9 mouse cellular contexts compared by ENCODE assay signal in the genomic region with DNA sequence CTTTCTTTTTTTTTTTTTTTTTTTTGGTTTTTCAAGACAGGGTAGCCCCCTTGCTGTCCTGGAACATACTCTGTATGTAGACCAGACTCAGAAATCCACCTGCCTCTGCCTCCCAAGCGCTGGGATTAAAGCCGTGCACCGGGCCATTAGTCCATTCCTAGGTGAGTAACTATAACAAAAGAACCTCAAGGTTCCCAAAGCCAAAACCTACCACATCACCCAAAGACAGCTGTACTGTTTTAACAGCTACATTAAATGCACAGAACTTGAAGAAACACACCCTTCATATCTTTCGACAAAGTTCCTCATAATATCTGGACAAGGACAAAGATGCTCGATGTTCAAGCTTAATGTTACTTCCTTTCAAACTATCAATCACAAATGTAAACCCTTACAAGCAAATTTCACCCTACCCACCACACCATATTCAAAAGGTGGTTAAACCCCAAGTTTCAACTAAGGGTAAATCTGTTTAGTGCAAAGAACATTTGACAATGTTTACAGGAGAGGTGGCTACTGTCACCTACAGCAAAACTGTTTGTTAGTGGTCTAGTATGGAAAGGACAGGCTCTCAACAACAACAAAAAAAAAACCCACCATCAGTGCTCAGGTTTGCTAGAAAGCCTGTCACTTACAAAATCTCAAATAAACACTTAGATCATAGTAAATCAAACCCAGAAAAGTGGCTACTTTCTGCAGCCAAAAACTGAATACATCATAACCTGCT. TPM values are rescaled to one million over a fixed set of nuclear protein-coding genes. Genes with fewer than 3 reads are reported as not detected.
DNase-seq lines count a peak whose midpoint lies in the region; ATAC-seq and TF ChIP-seq lines count a peak whose summit lies in the region.
"Had no signal": no experiment of that assay in that cellular context is flagged by ENCODE, and none has a peak within 500 bp of the region (broad histone marks: within the 10 kb centered on the region; RNA-seq: fewer than 3 reads in every experiment).

No protein-coding gene starts in this region.

- TF ChIP-seq CTCF in G1E (IDR thresholded peaks at IDR 0.05; ENCODE audit: low read depth, low read length), result no peak

- H3K9ac ChIP-seq in kidney, embryonic 14.5 days (ENCODE audit: low read depth, low read length), result no peak overlapping the region
- H3K9ac ChIP-seq in embryonic facial prominence, embryonic 14.5 days (ENCODE audit: low read depth, low read length), result no peak overlapping the region
- H3K9ac ChIP-seq: hindbrain, embryonic 15.5 days had no signal

- DNase-seq in kidney, postnatal 4 days, result no peak
- DNase-seq in G1E (ENCODE audit: low spot score), result no peak
- DNase-seq in embryonic facial prominence, embryonic 14.5 days (ENCODE audit: low spot score), result no peak
- DNase-seq in adrenal gland, postnatal 10 days, result no peak
- DNase-seq: cerebellum, postnatal 25 days had no signal

- no peak for ATAC-seq in kidney, embryonic 14.5 days (ENCODE audit: low FRiP score, low TSS enrichment)
- no peak for ATAC-seq in G1E (ENCODE audit: extremely low read depth, insufficient number of reproducible peaks, low FRiP score, poor library complexity, severe bottlenecking)
- ATAC-seq in embryonic facial prominence, embryonic 14.5 days (ENCODE audit: low read depth), result no peak
- no peak for ATAC-seq in granulocyte monocyte progenitor cell, adult 5-6 weeks (replicated peaks; ENCODE audit: poor library complexity, severe bottlenecking)

- H3K27me3 ChIP-seq in kidney, embryonic 14.5 days (ENCODE audit: control insufficient read depth, insufficient read depth, low read length), result no peaks in the 10 kb centered on the region
- H3K27me3 ChIP-seq in G1E (ENCODE audit: insufficient read depth, low read length), result no peaks in the 10 kb centered on the region
- no peaks in the 10 kb centered on the region for H3K27me3 ChIP-seq in embryonic facial prominence, embryonic 14.5 days (replicated peaks; ENCODE audit: control insufficient read depth, insufficient read depth, low read length)
- H3K27me3 ChIP-seq: hindbrain, embryonic 15.5 days had no signal

- peak overlapping the region; percentile 72 for H3K4me2 ChIP-seq in kidney, embryonic 14.5 days (replicated peaks; ENCODE audit: low read depth, low read length)
- H3K4me2 ChIP-seq in embryonic facial prominence, embryonic 14.5 days (ENCODE audit: low read depth, low read length), result peak overlapping the region; percentile 85

- no peaks in the 10 kb centered on the region for H3K9me3 ChIP-seq in kidney, embryonic 14.5 days (ENCODE audit: control insufficient read depth, low read length)
- no peaks in the 10 kb centered on the region for H3K9me3 ChIP-seq in G1E (replicated peaks)
- no peaks in the 10 kb centered on the region for H3K9me3 ChIP-seq in embryonic facial prominence, embryonic 14.5 days (ENCODE audit: control insufficient read depth, low read length)
- H3K9me3 ChIP-seq: hindbrain, embryonic 15.5 days had no signal

- peak overlapping the region; percentile 95; the same call in 1 of the 2 replicates for H3K4me3 ChIP-seq in kidney, embryonic 14.5 days (ENCODE audit: low read length)
- peak overlapping the region; percentile 92 for H3K4me3 ChIP-seq in G1E (ENCODE audit: low read depth, low read length)
- peak overlapping the region; percentile 96; the same call in 1 of the 2 replicates for H3K4me3 ChIP-seq in embryonic facial prominence, embryonic 14.5 days (ENCODE audit: low read depth, low read length)
- H3K4me3 ChIP-seq in macrophage (ENCODE audit: inconsistent target), result peak overlapping the region; percentile 95
- H3K4me3 ChIP-seq: hindbrain, embryonic 15.5 days had no signal

- H3K27ac ChIP-seq in kidney, embryonic 14.5 days (ENCODE audit: low read depth, low read length), result no peak overlapping the region
- no peak overlapping the region for H3K27ac ChIP-seq in embryonic facial prominence, embryonic 14.5 days (replicated peaks; ENCODE audit: low read depth, low read length)
- H3K27ac ChIP-seq in macrophage, result peak overlapping the region; percentile 96
- H3K27ac ChIP-seq: hindbrain, embryonic 15.5 days had no signal

- peaks cover 94% of the 10 kb centered on the region for H3K79me2 ChIP-seq in macrophage (ENCODE audit: inconsistent target)

- H3K4me1 ChIP-seq in kidney, embryonic 14.5 days (ENCODE audit: control insufficient read depth, insufficient read depth, low read length), result peaks cover 37% of the 10 kb centered on the region
- peaks cover 56% of the 10 kb centered on the region for H3K4me1 ChIP-seq in G1E (ENCODE audit: insufficient read depth, low read depth, low read length)
- peaks cover 29% of the 10 kb centered on the region for H3K4me1 ChIP-seq in embryonic facial prominence, embryonic 14.5 days (ENCODE audit: control insufficient read depth, insufficient read depth, low read length)

- H3K36me3 ChIP-seq in kidney, embryonic 14.5 days (ENCODE audit: control insufficient read depth, insufficient read depth, low read length), result peaks cover 19% of the 10 kb centered on the region; the same call in 1 of the 2 replicates
- peaks cover 50% of the 10 kb centered on the region for H3K36me3 ChIP-seq in G1E (replicated peaks)
- H3K36me3 ChIP-seq in embryonic facial prominence, embryonic 14.5 days (ENCODE audit: control insufficient read depth, insufficient read depth, low read length), result peaks cover 17% of the 10 kb centered on the region
- H3K36me3 ChIP-seq in macrophage (ENCODE audit: inconsistent target), result no peaks in the 10 kb centered on the region
- H3K36me3 ChIP-seq: hindbrain, embryonic 15.5 days had no signal

- WGBS in kidney, embryonic 14.5 days, result 62% methylated on average over 5 of the region's 5 CpGs
- 54% methylated on average over 5 of the region's 5 CpGs for WGBS in embryonic facial prominence, embryonic 14.5 days
- 48% methylated on average over 5 of the region's 5 CpGs for WGBS in macrophage (ENCODE audit: missing documents)

RNA-seq across cellular contexts. Expression of a gene that starts 3.3 kb away (rescaled TPM):
- polyA plus RNA-seq in kidney, embryonic 14.5 days (2014; fragmentation: Nextera tagmentation; extraction: Ambion mirVana), result 20.2 and 21.9 TPM in 2 replicates
- total RNA-seq in G1E (2014; fragmentation: Nextera tagmentation), result 18.2 and 19.3 TPM in 2 replicates
- total RNA-seq in G1E (2017), result 17.1 and 18.5 TPM in 2 replicates
- 1.5 and 1.8 TPM in 2 replicates for polyA plus RNA-seq in G1E (2012)
- 15.5 and 16.7 TPM in 2 replicates for polyA plus RNA-seq in embryonic facial prominence, embryonic 14.5 days (2014; fragmentation: Nextera tagmentation; extraction: Ambion mirVana)
- total RNA-seq in macrophage (2018; cell fraction: chromatin; rRNA removed), result 10 to 100 TPM in 1 of 26 experiments, 1 to 10 TPM in 25; 1.1 to 10.1 (median 3.2) TPM
- 1 to 10 TPM; 2.1 to 9.7 (median 7.2) TPM for total RNA-seq in macrophage (2018; cell fraction: cytosol; rRNA removed)
- 10 to 100 TPM in 3 of 26 experiments, 1 to 10 TPM in 23; 2.3 to 11.6 (median 5.4) TPM for total RNA-seq in macrophage (2018; cell fraction: nucleus; rRNA removed)
- polyA plus RNA-seq in macrophage (2018), result 6.5 to 9.0 TPM (median 8.4 TPM) in 3 replicates
- total RNA-seq in adrenal gland, postnatal 10 days (2021), result 10 to 100 TPM; 14.7 to 17.7 TPM
- 19.6 and 23.4 TPM in 2 replicates for total RNA-seq in granulocyte monocyte progenitor cell, adult 5-6 weeks (2014; fragmentation: Nextera tagmentation)
- 25.4 and 29.9 TPM in 2 replicates for total RNA-seq in granulocyte monocyte progenitor cell, adult 5-6 weeks (2017)

RNA-seq across cellular contexts. Expression of a gene that starts 3.5 kb away (rescaled TPM):
- polyA plus RNA-seq in kidney, embryonic 14.5 days (2014; fragmentation: Nextera tagmentation; extraction: Ambion mirVana), result 138 and 155 TPM in 2 replicates
- total RNA-seq in G1E (2014; fragmentation: Nextera tagmentation), result 179 and 201 TPM in 2 replicates
- 185 and 197 TPM in 2 replicates for total RNA-seq in G1E (2017)
- 21.4 and 25.5 TPM in 2 replicates for polyA plus RNA-seq in G1E (2012)
- 111 and 120 TPM in 2 replicates for polyA plus RNA-seq in embryonic facial prominence, embryonic 14.5 days (2014; fragmentation: Nextera tagmentation; extraction: Ambion mirVana)
- 1,000 to 10,000 TPM in 9 of 26 experiments, 100 to 1,000 TPM in 17; 133 to 1,527 (median 536) TPM for total RNA-seq in macrophage (2018; cell fraction: chromatin; rRNA removed)
- total RNA-seq in macrophage (2018; cell fraction: cytosol; rRNA removed), result 100 to 1,000 TPM; 263 to 703 (median 483) TPM
- total RNA-seq in macrophage (2018; cell fraction: nucleus; rRNA removed), result 100 to 1,000 TPM; 172 to 865 (median 371) TPM
- 614 to 688 TPM (median 618 TPM) in 3 replicates for polyA plus RNA-seq in macrophage (2018)
- 10 to 100 TPM; 93.5 to 97.0 TPM for total RNA-seq in adrenal gland, postnatal 10 days (2021)
- 226 and 255 TPM in 2 replicates for total RNA-seq in granulocyte monocyte progenitor cell, adult 5-6 weeks (2014; fragmentation: Nextera tagmentation)
- 248 and 283 TPM in 2 replicates for total RNA-seq in granulocyte monocyte progenitor cell, adult 5-6 weeks (2017)
